Mouse (Mus musculus) frontal cortex, postnatal 14 days (tissue): ENCODE results near the gene Arid2.
A peak's percentile ranks its signal among the peaks of the same experiment; 100 is the strongest.
"Not testable (repeated sequence)": the region's sequence is repeated elsewhere in the genome, so short reads cannot be mapped to it uniquely, and the experiment has no call there.

Experiments used
- DNase-seq, 2 experiments: peaks; one replicate each; pipeline ENCODE4 v3.0.0; 2022; ENCODE audit warnings: low spot score in 2 of 2

Arid2 gene

DNA sequence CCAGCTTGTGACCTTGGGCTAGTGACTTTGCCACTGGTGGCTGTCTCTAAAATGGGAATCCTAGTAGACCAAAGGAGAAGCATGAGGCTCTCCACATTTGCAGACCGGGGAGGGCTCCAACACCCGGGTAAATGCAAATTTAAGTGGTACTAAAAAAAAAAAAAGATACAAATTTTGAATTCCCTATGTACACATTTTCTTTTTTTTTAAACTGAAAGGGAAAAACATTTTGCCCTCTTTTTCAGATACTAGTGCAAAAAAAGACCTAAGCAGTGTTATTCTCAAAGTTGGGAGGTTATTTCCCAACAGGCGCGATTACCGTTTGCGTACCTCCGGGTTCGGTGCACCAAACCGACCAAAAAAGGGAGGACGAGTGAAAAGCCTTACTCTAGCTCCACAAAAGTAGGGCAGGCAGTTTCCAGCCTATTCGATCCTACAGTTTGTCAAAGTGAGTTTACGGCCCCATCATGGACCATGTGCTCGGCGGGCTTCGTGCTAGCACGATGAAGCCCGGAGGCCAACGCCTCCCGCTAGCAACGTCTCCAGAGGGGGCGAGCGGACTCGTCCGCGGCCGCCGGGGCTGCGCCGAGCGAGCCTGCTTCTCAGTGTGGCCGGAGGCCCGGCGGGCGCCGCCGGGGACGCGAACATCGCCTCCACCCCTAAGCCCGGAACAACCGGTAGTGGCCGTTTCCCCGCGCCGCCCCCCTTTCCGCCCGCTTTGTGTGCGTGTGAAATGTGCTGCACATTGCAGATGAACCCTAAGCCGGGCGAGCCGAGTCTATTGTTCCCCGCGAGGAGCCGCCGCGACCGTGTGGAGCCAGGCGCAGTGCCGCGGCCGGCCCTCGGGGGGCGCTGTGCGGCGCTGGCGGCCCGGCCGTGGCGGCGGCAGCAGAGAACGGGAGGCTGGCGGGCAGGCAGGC, 1.0 kb upstream of the Arid2 start:
- DNase-seq, result peak; percentile 90 to 91

DNA sequence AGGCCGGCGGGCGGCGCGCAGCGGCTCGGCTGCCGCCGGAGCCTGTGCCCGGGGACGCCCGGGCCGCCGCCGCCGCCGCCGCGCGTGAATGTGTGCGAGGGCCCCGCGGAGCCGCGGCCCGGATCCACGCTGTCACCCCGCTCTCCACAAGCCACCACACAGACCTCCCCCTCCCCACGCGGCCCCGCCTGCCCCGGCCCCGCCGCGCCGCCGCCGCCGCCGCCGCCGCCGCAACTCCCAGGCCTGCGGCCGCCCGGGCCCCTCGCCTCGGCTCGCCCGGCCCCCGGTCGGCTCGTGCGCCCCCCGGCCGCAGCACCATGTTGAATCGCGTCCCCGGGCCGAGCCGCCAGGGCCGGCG, 404 bp upstream of the Arid2 start:
- DNase-seq, result no peak

DNA sequence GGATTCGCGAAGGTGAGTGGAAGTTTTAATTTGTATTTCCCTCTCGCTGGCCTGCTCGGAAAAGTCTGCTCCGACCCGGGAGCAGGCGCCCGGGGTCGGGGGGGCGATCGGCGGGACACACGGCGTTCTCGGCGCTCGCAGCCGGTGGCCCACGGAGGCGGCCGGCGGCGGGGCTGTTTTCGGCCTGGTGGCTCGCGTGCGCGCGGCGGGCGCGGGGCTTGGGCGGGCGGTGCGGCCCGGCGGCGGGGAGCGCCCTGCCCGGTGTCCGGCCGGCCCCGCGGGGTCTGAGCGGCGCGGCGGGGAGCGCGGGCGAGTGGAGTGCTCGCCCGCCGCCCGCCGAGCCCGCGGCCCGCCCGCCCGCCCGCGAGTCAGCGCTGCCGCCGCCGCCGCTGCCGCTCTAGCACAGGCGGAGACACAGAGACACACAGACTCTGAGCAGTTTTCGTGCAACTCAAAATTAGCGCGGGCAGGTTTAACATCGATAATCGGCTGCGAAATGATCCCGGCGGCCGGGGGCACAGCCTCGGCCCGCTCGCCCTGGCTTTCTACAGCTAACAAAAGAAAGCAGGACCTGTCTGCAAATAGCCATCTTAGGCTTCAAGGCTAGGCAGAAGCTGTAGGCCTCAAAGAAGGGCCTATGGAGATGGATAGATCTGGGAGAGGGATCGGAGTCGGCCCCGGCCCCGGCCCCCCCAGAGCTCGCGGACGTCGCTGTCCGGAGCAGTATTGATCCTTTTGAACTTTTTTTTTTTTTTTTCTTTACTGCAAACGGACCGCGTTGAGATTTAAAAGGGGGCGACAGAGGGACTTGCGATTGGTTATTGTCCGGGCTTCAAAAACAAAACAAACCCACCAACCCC, 888 bp downstream of the Arid2 start:
- DNase-seq, result peak; percentile 27 to 30

DNA sequence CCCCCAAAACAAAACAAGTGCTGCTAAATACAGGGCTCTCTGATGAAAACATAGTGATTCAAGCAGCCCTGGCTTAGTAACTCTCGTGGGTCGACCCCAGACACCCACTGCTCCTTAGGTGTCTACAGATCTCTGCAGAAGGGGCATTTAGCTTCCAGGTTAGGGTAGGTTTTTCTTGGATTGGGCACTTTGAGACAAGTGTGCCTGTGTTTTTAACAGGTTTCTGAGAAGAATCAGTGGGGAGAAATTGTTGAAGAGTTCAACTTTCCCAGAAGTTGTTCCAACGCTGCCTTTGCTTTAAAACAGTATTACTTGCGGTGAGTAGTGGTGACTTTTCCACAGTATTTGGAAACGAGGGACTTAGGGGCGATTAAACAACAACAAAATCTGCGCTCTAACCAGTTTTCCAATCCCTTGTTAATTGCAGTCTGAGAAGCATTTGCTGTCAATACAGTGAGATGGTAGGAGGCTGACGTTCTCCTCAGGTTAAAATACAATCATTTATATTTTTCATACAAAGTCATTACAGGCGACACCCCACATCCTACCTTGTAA, 1.6 kb downstream of the Arid2 start:
- DNase-seq, result no peak

DNA sequence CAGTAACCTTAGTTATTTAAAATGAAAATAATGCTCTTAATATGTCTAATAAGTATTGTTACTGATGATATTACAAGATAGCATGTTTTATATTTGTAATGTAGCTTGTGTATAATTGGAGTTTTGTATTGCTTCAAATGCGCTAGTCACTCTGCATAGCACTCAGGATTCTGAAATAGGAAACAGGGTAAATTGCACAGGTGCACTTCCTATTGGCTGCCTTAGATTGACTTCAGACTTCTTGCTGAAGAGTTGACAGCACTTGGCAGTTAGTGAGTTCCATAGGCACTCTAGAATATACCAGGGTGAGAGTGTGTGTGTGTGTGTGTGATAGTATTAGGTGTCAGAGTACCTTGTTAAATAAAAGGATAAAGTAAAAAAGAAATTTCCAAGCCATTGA, 2.7 kb downstream of the Arid2 start:
- no peak for DNase-seq

DNA sequence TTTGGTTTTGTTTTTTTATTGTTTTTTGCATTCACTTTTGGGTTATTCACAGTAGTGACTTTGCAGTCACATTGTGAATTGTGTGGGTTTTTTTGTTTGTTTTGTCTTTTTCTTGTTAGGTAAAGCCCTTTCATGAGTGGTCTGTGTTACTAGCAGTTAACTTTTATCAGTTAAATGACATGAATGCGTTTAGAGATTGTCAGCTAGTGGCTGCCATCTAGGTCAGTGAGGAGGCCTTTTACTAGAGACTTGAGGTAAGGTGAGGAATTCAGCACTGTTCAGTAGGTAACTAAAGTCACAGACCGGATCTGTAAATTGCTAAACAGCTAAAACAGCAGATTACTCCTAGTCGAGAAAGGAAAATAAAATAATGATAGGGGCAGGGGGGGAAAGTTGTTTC, 6.1 kb downstream of the Arid2 start:
- no peak for DNase-seq

DNA sequence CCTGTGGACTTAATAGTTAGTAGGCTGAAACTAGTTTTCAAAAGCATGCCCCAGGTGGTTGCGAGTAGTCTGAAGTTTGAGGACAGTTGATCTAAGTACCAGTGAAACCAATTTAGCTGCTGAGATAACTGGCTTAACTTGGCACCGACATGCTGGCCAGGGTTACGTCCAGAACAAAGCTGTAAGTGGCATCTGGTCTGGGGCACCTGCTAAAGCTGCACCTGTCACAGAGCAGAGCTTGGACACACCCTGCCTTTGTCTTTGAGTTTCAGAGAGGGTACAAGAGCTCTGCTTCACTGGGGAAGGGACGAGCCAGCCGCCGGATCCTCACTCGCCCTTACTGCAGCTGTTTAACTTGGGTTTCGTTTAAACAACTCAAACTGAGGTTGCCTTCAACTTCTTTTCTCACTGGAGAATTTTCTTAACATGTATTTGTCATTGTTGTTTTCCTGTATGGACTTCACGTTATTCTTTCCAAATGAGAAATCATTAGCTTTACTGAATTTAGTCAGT, 9.8 kb downstream of the Arid2 start:
- no peak for DNase-seq

DNA sequence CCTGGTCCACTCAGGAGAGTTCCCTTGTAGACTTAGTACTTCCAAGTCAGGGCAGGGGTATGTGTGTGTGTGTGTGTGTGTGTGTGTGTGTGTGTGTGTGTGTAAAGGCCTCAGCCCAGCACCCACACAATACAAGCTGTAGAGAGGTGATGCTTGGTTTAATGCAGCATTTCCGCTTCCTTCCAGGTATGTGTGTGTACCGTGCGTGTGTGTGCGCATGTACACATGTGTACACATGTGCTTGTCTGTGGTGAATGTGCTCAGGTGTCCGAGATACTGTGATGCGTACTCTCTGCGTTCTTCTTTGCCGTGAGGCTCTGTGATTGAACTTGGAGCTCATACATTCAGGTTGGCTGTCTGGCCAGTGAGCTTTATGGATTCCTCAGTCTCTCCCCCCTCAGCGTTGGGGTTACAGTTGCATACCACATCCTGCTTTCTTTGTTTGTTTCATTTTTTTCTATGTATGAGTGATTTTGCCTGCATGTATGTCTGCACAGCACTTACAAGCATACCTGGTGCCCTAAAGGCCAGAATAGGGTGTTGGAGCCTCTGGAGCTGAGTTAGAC, 10.4 kb downstream of the Arid2 start:
- DNase-seq, result no peak

DNA sequence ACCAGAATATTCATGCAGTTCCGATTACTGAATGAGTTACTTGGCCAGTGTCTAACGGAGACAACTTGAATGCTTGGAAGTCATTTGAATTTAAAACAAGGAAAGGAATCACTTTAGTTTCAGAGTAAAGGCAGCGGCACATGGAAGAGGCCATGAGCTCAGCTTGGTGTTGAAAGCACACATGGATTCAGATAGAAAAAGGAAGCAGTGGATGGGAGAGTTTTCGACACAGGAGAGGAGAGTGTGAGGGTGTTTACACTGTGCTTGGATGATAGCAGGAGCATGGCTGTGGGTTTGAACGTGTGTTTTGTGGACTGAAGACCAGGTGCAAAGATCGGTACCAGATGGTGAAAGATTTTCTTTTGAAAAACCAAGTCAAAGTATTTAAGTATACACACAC, 22.0 kb downstream of the Arid2 start:
- DNase-seq, result no peak

DNA sequence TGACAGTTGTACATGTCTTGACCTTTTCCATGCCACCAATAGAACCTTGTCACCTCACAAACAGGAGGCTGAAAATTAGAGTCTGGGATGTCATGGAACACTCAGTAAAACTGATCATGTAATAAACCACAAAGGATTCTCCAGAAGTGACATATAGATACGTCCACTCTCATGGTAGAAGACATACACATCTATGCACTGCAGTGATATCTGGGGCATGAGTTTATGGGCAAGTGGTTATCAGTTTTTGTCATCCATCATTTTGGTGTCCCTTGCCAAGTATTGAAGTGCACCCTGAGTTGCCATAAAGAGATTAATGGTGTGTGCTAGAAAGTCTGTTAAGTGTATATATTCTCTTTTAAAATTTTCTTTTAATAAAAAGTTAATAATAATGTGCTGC, 25.6 kb downstream of the Arid2 start:
- no peak for DNase-seq

DNA sequence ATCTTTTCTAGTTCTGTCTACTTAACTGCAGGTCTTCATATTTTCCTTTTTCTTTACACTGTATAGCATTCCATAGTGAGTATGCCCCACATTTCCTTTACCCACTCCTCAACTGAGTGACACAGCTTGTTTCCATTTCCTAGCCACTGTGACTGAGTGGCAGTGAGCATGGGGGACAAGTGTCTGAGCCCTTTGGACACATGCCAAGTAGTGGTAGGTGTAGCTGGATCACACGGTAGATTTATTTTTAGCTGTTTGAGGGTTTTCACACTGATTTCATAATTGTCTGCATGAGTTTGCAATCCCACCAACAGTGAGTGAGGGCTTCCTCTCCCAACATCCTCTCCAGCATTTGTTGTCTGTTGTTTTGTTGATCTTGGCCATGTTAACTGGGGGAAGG, 28.3 kb downstream of the Arid2 start:
- DNase-seq, result no peak

DNA sequence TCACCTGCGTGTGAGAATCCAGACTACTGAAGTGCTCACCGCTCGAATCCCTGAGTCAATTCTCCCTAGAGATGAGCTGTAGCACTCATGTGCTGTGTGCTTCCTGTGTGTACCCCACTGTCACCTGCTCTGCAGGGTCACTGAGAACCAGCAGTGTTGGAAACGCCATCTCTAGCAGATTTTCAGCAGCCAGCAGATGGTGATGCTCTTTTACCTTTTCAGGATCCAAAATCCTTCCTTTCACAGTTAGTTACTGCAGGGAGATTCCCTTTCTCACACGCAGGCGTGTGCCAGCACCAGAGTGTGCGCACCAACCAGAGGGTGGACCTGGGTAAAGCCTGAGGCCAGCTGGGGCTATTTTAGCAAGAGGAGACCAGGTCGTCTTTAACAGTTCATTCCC, 32.0 kb downstream of the Arid2 start:
- DNase-seq, result no peak

DNA sequence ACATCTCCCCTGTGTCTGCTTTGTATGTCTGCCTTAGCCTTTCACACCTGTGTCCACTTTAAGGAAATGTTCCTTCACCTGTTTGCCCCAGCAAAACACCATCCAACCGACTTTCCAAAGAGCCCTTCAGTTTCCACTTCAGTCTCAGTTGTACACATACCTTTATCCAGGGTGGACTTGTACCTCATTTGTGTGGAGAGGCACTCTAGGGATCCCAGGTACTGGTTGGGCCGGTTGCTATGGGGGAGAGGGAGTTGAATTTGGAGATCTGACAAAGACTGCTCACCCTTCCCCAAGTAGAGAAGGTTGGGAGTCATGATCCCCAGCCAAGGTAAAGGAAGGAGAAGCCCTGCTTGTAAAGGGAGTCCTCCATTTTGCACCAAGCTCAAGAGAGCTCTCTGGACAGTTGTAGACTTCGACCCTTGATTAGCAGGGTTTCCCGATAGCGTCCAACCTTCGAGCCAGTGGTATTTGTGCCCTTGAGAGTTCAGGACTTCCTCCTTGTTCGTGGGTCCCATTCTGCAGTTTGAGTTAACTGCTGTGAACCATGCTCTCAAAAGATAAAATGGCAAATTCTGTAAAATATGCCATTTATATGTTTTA, 38.5 kb downstream of the Arid2 start:
- DNase-seq, result no peak

DNA sequence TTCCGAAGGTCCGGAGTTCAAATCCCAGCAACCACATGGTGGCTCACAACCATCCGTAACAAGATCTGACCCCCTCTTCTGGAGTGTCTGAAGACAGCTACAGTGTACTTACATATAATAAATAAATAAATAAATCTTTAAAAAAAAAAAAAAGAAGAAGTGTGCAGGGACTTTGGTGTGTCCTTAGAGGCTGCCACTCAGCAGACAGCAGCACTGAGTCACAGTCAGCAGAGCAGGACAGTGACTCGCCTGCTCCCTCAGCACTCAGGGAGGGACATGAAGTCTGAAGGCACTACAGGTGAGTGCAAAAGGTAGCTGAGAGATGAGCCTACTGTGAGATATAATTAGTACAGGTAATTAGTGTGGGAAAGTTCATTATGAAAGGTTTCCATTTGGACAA, 41.4 kb downstream of the Arid2 start:
- not testable (repeated sequence) for DNase-seq

DNA sequence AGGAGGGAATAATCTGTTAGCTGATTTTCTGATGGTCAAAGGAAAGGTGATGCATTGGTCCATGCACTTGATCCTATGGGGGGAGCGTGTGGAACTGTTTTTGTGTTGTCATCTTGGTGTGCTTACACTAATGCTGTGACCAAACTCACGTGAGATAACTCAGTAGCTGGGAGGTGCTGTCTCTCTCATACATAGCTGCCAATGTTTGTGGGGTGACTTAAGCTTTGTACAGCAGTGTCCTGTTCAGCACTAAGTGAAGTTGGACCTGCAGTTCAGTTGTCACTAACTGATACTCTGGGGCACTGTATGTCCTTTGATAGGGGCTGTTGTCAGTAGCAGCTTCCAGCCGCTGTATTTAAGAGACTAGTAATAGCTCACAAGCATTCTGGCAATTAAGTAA, 43.2 kb downstream of the Arid2 start:
- DNase-seq, result no peak

DNA sequence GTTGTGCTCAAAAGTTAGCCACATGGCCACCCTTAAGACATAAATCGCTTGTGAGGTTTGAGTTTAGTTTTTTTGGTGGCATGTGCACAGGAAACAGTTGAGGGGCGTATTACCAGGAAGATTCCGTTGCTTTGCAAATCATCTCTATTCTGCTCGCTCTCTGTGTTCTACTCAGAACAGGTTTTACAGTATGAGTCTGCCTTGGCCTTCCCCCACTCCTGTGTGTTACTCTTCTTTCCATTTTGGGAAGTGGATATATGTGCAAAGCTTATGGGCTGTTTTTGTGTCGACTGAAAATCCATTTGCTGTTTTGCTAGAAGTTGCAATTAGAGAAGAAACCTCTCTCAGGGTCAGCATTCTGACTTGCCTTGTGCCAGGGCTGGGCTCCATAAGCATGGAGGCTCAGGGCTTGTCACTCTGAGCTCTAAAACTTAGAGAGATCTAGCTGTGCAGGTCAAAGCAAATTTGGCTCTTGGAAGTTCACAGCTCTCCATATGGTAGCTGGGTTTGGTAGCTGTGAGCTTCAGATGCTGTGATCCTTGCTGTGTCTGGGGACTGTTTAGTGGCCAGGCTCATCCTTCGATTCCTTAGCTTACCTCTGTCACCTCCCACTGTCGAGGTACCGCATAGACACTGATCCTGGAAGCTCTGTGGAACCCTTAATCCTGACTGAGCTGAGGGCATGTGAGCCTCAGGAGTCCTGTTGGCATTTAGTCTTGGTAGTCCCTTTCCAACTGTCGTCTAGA, 45.3 kb downstream of the Arid2 start:
- no peak for DNase-seq

DNA sequence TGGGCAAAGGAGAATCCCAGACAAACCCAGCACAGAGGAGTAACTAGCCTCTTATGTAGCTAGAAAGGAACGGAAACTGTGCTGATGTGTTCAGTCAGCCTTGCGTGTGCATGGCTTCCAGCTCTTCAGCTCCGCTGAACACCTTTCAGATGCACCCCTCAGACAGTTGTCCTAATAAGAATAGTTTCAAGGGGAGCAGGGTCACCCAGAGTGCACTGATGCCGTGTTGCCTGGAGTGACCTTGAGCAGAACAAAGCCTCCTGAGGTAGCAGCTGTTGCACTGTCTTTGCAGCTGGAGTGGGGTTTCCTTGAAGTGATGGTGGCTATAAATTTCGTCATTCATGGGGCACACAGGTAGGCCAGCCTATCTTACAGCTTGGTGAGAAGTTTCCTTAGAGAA, 46.0 kb downstream of the Arid2 start:
- DNase-seq, result no peak

DNA sequence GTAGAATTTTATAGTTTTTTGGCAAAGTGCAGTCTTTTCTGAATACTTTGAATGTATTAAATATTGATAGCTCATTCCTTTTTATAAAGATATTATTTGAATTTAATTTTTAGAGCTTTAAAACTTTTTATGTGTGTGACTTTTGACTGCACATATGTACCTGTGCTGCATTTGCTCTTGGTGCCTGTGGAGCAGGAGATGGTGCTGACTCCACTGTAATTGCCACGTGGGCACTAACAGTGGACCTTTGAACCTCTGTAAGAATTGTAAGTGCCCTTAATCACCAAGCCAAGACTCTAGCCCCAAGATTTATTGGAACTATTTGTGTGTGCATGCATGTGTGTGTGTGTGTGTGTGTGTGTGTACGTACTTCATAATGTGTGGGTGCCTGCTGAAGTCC, 53.6 kb downstream of the Arid2 start:
- DNase-seq, result no peak

DNA sequence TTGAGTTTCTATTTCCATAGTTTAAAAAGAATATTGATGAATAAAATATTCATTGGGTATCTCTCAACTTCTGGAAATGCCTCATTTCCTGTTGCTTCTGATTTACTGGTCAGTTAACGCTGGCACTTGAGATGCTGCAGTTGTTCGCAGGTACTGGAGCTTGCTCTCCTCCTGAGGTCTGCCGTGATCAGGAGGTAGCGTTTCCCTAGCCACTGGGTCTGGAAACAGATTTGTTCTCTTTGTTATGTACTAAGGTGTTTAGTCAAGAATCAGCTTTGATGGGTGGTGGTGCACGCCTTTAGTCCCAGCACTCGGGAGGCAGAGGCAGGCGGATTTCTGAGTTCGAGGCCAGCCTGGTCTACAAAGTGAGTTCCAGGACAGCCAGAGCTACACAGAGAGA, 54.8 kb downstream of the Arid2 start:
- DNase-seq, result no peak

DNA sequence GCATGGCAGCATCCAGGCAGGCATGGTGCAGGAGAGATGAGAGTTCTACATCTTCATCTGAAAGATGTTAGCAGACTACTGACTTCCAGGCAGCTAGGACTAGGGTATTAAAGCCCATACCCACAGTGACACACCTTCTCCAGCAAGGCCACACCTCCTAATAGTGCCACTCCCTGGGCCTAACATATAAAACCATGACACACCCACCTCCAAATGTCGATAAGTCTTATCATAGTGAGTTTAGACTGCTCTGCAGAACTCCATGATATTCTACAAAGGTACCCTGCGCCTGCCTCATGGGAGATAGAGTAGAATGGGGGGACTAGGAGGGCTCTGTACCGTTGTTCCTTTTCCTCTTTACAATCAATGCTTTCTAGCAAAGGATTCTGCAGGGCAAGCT, 55.6 kb downstream of the Arid2 start:
- no peak for DNase-seq
